ENCODE assay signal across 13 mouse cellular contexts in the genomic region with DNA sequence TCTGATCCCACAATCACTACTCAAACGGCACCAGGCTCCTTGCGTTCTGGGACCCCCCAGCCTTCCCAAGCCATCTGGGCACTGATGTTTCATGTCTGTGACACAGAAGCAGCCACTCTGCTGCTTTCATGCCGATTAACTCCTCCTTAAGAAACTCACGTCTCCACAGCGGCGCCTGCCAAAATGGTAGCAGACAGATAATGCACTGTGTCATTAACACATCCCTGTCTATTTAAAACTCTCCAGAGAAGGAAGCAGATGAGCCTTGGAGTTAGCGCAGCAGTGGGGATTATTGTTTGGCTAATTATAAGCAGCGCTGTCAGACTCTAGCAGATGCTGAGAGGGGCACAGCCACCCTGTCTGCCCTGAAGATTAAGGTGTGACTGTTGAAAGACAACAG.
DNase-seq lines count a peak whose midpoint lies in the region; ATAC-seq lines count a peak whose summit lies in the region.
"Had no signal": no experiment of that assay in that cellular context is flagged by ENCODE, and none has a peak within 500 bp of the region (broad histone marks: within the 10 kb centered on the region; RNA-seq: fewer than 3 reads in every experiment).

No protein-coding gene starts in this region.

- no peaks in the 10 kb centered on the region for H3K36me3 ChIP-seq in forebrain, embryonic 11.5 days (ENCODE audit: control insufficient read depth, insufficient read depth, low read length)
- H3K36me3 ChIP-seq in forebrain, embryonic 10.5 days (replicated peaks), result no peaks in the 10 kb centered on the region
- H3K36me3 ChIP-seq: embryonic facial prominence, embryonic 15.5 days had no signal

- no peaks in the 10 kb centered on the region for H3K27me3 ChIP-seq in forebrain, embryonic 11.5 days (ENCODE audit: control insufficient read depth, insufficient read depth, low read length)
- H3K27me3 ChIP-seq in forebrain, embryonic 10.5 days (ENCODE audit: poor library complexity, severe bottlenecking), result no peaks in the 10 kb centered on the region
- H3K27me3 ChIP-seq: embryonic facial prominence, embryonic 15.5 days had no signal

- WGBS in forebrain, embryonic 11.5 days, result 73% methylated on average over 8 of the region's 8 CpGs
- 81% methylated on average over 8 of the region's 8 CpGs for WGBS in forebrain, embryonic 10.5 days

- no peak overlapping the region for H3K9ac ChIP-seq in forebrain, embryonic 11.5 days (ENCODE audit: low read length)
- H3K9ac ChIP-seq: embryonic facial prominence, embryonic 15.5 days; lung, embryonic 14.5 days had no signal

- intact Hi-C loops in left cerebral cortex, postnatal 25 days (cut with DNase I), result no loop called here

- no peaks in the 10 kb centered on the region for H3K9me3 ChIP-seq in forebrain, embryonic 11.5 days (ENCODE audit: control insufficient read depth, low read length)
- no peaks in the 10 kb centered on the region for H3K9me3 ChIP-seq in forebrain, embryonic 10.5 days
- H3K9me3 ChIP-seq: embryonic facial prominence, embryonic 15.5 days had no signal

- H3K4me3 ChIP-seq in forebrain, embryonic 11.5 days (ENCODE audit: low read depth, low read length), result no peak overlapping the region
- no peak overlapping the region for H3K4me3 ChIP-seq in forebrain, embryonic 10.5 days
- H3K4me3 ChIP-seq: embryonic facial prominence, embryonic 15.5 days had no signal

- H3K4me2 ChIP-seq in forebrain, embryonic 11.5 days (ENCODE audit: low read depth, low read length, severe bottlenecking), result no peak overlapping the region
- H3K4me2 ChIP-seq: embryonic facial prominence, embryonic 15.5 days; lung, embryonic 14.5 days had no signal

- H3K4me1 ChIP-seq in forebrain, embryonic 11.5 days (replicated peaks; ENCODE audit: control insufficient read depth, insufficient read depth, low read length), result no peaks in the 10 kb centered on the region
- H3K4me1 ChIP-seq in forebrain, embryonic 10.5 days, result no peaks in the 10 kb centered on the region
- H3K4me1 ChIP-seq: embryonic facial prominence, embryonic 15.5 days had no signal

- H3K27ac ChIP-seq in forebrain, embryonic 11.5 days (ENCODE audit: low read depth, low read length), result no peak overlapping the region
- no peak overlapping the region for H3K27ac ChIP-seq in forebrain, embryonic 10.5 days
- H3K27ac ChIP-seq: embryonic facial prominence, embryonic 15.5 days had no signal

- ATAC-seq in forebrain, embryonic 11.5 days (replicated peaks; ENCODE audit: low FRiP score), result peak; percentile 33; the same call in 1 of the 2 replicates

- no peak for DNase-seq in forebrain, embryonic 11.5 days (ENCODE audit: low spot score)
- DNase-seq in forebrain, embryonic 10.5 days (ENCODE audit: extremely low spot score, low spot score), result no peak
- DNase-seq in frontal cortex, postnatal 25 days (ENCODE audit: low spot score in 2 of 2), result peak; percentile 33 to 36
- DNase-seq in left cerebral cortex, postnatal 25 days (ENCODE audit: low spot score in 2 of 2), result peak; percentile 45 to 71
- DNase-seq in right cerebral cortex, adult 18-20 months, result peak; percentile 56
- no peak for DNase-seq in cerebellum, adult 18-20 months
- no peak for DNase-seq in spleen, adult 12 weeks (ENCODE audit: low spot score)
- no peak for DNase-seq in B cell, adult 2 months
- DNase-seq: adrenal gland, postnatal 25 days; cerebellum, adult 9-11 months; heart, adult 18-20 months; lung, embryonic 14.5 days had no signal

Comparison
In these comparisons a context has a peak if more than half of its experiments do, and no peak if none do; other contexts are left out.
1. DNase-seq: peak in frontal cortex, postnatal 25 days (2 of 2), left cerebral cortex, postnatal 25 days (2 of 2) and right cerebral cortex, adult 18-20 months (single experiment); none in forebrain, embryonic 11.5 days (single experiment), forebrain, embryonic 10.5 days (single experiment), cerebellum, adult 18-20 months (0 of 2), spleen, adult 12 weeks (single experiment) and B cell, adult 2 months (0 of 2).